Mouse (Mus musculus): Measurements from ENCODE around the gene Haspin. TPM values are rescaled to one million over a fixed set of nuclear protein-coding genes. Genes with fewer than 3 reads are reported as not detected.

Haspin gene
- total RNA-seq, 1 experiment from 2014 or later: 12.2 TPM

GRCm38 (mm10) chr11:73099976-73100750 is 37.9 kb downstream of the Haspin start:
- no peak for ATAC-seq (replicated peaks in 1 of 2; ENCODE audit: insufficient read depth in 1 of 2, low FRiP score in 2 of 2, low TSS enrichment in 1 of 2, low read depth in 1 of 2, poor library complexity in 2 of 2, severe bottlenecking in 2 of 2)

GRCm38 (mm10) chr11:73098860-73099259 is 39.2 kb downstream of the Haspin start:
- no peak for ATAC-seq (replicated peaks in 1 of 2; ENCODE audit: insufficient read depth in 1 of 2, low FRiP score in 2 of 2, low TSS enrichment in 1 of 2, low read depth in 1 of 2, poor library complexity in 2 of 2, severe bottlenecking in 2 of 2)

GRCm38 (mm10) chr11:73094231-73094995 is 43.7 kb downstream of the Haspin start:
- peak in 1 of 2 experiments; percentile 44; a peak in 1 of 4 replicates for ATAC-seq (replicated peaks in 1 of 2; ENCODE audit: insufficient read depth in 1 of 2, low FRiP score in 2 of 2, low TSS enrichment in 1 of 2, low read depth in 1 of 2, poor library complexity in 2 of 2, severe bottlenecking in 2 of 2)

- peak; percentile 71 to 72 for ATAC-seq (replicated peaks in 1 of 2; ENCODE audit: insufficient read depth in 1 of 2, low FRiP score in 2 of 2, low TSS enrichment in 1 of 2, low read depth in 1 of 2, poor library complexity in 2 of 2, severe bottlenecking in 2 of 2)
Observed at GRCm38 (mm10) chr11:73092877-73093276, 45.2 kb downstream of the Haspin start.

GRCm38 (mm10) chr11:73092057-73092456 is 46.0 kb downstream of the Haspin start:
- no peak for ATAC-seq (replicated peaks in 1 of 2; ENCODE audit: insufficient read depth in 1 of 2, low FRiP score in 2 of 2, low TSS enrichment in 1 of 2, low read depth in 1 of 2, poor library complexity in 2 of 2, severe bottlenecking in 2 of 2)

- no peak for ATAC-seq (replicated peaks in 1 of 2; ENCODE audit: insufficient read depth in 1 of 2, low FRiP score in 2 of 2, low TSS enrichment in 1 of 2, low read depth in 1 of 2, poor library complexity in 2 of 2, severe bottlenecking in 2 of 2)
Observed at GRCm38 (mm10) chr11:73090826-73091225, 47.3 kb downstream of the Haspin start.

GRCm38 (mm10) chr11:73090283-73090682 is 47.8 kb downstream of the Haspin start, which contains the start of gene Itgae:
Gene Itgae, plus strand, starts transcription at chr11:73090583.
- no peak for ATAC-seq (replicated peaks in 1 of 2; ENCODE audit: insufficient read depth in 1 of 2, low FRiP score in 2 of 2, low TSS enrichment in 1 of 2, low read depth in 1 of 2, poor library complexity in 2 of 2, severe bottlenecking in 2 of 2)

- ATAC-seq (replicated peaks in 1 of 2; ENCODE audit: insufficient read depth in 1 of 2, low FRiP score in 2 of 2, low TSS enrichment in 1 of 2, low read depth in 1 of 2, poor library complexity in 2 of 2, severe bottlenecking in 2 of 2): no peak
Observed at GRCm38 (mm10) chr11:73087700-73088480, 50.2 kb downstream of the Haspin start.

Other genes with a start within 250 kb of the Haspin start
- 79.5 and 106 TPM in 2 replicates for gene Atp2a3, start 177.1 kb downstream of the Haspin start, total RNA-seq (2017)
- gene P2rx1, start 139.2 kb downstream of the Haspin start, total RNA-seq (2017): 11.3 and 12.7 TPM in 2 replicates
- gene Camkk1, start 119.3 kb downstream of the Haspin start, total RNA-seq (2017): 5.1 and 8.4 TPM in 2 replicates
- 14.4 and 15.8 TPM in 2 replicates for gene Ncbp3, start 90.5 kb downstream of the Haspin start, total RNA-seq (2017)
- 0.13 and 0.30 TPM in 2 replicates for gene Itgae, start 47.7 kb downstream of the Haspin start, total RNA-seq (2017)
- not detected in 2 replicates for gene P2rx5, start 22.1 kb upstream of the Haspin start, total RNA-seq (2017)
- gene Emc6, start 38.7 kb upstream of the Haspin start, total RNA-seq (2017): 40.5 and 44.5 TPM in 2 replicates
- 5.3 and 9.7 TPM in 2 replicates for gene Tax1bp3, start 38.8 kb upstream of the Haspin start, total RNA-seq (2017)
- 6.6 and 16.3 TPM in 2 replicates for gene Ctns, start 60.7 kb upstream of the Haspin start, total RNA-seq (2017)
- 1.9 and 2.7 TPM in 2 replicates for gene Shpk, start 61.2 kb upstream of the Haspin start, total RNA-seq (2017)
- not detected in 2 replicates for gene Trpv1, start 96.0 kb upstream of the Haspin start, total RNA-seq (2017)
- gene Trpv3, start 129.1 kb upstream of the Haspin start, total RNA-seq (2017): not detected in 2 replicates
- 12.3 and 17.8 TPM in 2 replicates for gene Aspa, start 191.3 kb upstream of the Haspin start, total RNA-seq (2017)
- gene Gm49340, start 191.4 kb upstream of the Haspin start, total RNA-seq (2017): not detected in 2 replicates
- not detected in 2 replicates for gene Spata22, start 191.4 kb upstream of the Haspin start, total RNA-seq (2017)
- not detected in 2 replicates for gene Olfr20, start 212.5 kb upstream of the Haspin start, total RNA-seq (2017)
- not detected in 2 replicates for gene Olfr376, start 233.0 kb upstream of the Haspin start, total RNA-seq (2017)